Mouse (Mus musculus) spleen, adult 2 months (tissue): ENCODE results near the gene Zfp345. TPM values are rescaled to one million over a fixed set of nuclear protein-coding genes. Genes with fewer than 3 reads are reported as not detected.
"Not testable (repeated sequence)": the region's sequence is repeated elsewhere in the genome, so short reads cannot be mapped to it uniquely, and the experiment has no call there.

ENCODE experiments used
- DNase-seq, 2 experiments: peaks; one replicate each; pipeline versions ENCODE4 v3.0.0 to v3.0.0-alpha.2; 2012 to 2021; ENCODE audit warnings: low spot score in 2 of 2, low read depth in 1 of 2
- H3K27ac ChIP-seq: fragments of 200-500 bp; 2 replicates; pipeline ENCODE4 v1.5.1; 2012; ENCODE audit warnings: low read length, inconsistent platforms; ENCODE audit not compliant: insufficient read depth
- H3K27me3 ChIP-seq: fragments of 200-500 bp; 2 replicates; pipeline ENCODE4 v1.6.1; 2012; ENCODE audit warnings: mild to moderate bottlenecking, moderate library complexity, low read length, inconsistent platforms; ENCODE audit not compliant: control insufficient read depth, insufficient read depth
- H3K36me3 ChIP-seq: fragments of 200-500 bp; 2 replicates; pipeline ENCODE4 v1.6.1; 2012; ENCODE audit warnings: mild to moderate bottlenecking, low read length, inconsistent platforms; ENCODE audit not compliant: control insufficient read depth, insufficient read depth
- H3K4me1 ChIP-seq: fragments of 200-500 bp; 2 replicates; pipeline ENCODE4 v1.6.1; 2011; ENCODE audit warnings: inconsistent platforms; ENCODE audit not compliant: control insufficient read depth, insufficient read depth, insufficient read length
- H3K4me3 ChIP-seq: fragments of 200-500 bp; 2 replicates; pipeline ENCODE4 v1.5.1; 2011; ENCODE audit warnings: mild to moderate bottlenecking, inconsistent platforms; ENCODE audit not compliant: insufficient read depth, insufficient read length; ENCODE audit errors: extremely low read depth
- CTCF ChIP-seq: fragments of 200-500 bp; IDR thresholded peaks from 2 replicates; pipeline ENCODE4 v1.5.1; 2011; ENCODE audit warnings: mild to moderate bottlenecking, inconsistent platforms; ENCODE audit not compliant: insufficient read depth, insufficient read length, insufficient replicate concordance; ENCODE audit errors: extremely low read depth
- POLR2A ChIP-seq: fragments of 200-500 bp; IDR thresholded peaks from 2 replicates; pipeline ENCODE4 v1.6.1; 2011; ENCODE audit warnings: low read depth, low read length, inconsistent platforms
- WGBS: fragments of 180-500 bp; shearing (Covaris S2); methylation state at CpG from one replicate; pipeline ENCODE4 v1.1.7; 2018; 5-methylcytosine and 5-hydroxymethylcytosine counted together
- polyA plus RNA-seq: library from polyadenylated mRNA; depleted of rRNA; stranded (reverse); fragments of >200 nt; gene quantifications from 2 replicates; pipeline ENCODE4 v1.2.3, GENCODE M21; 2012; rRNA removed

Gene Zfp345
- polyA plus RNA-seq = not detected in 2 replicates

GRCm38 (mm10) chr2:150484939-150485778 is at the start of gene Zfp345:
TSS of gene Zfp345 (minus strand) at chr2:150485091.
- H3K27me3 ChIP-seq, H3K36me3 ChIP-seq, H3K4me3 ChIP-seq, H3K27ac ChIP-seq, H3K4me1 ChIP-seq: not testable (repeated sequence)
- WGBS = 74% methylated on average over 8 of the region's 8 CpGs
- peak in 1 of 2 experiments; percentile 13 for DNase-seq

- H3K27ac ChIP-seq = no peak overlapping the region
- H3K27me3 ChIP-seq = 0 out of 2 replicates have a peak, but pooled peaks cover 5% of the 10 kb centered on the region
- H3K4me3 ChIP-seq = no peak overlapping the region
- WGBS = 8% methylated on average over 42 of the region's 42 CpGs
- TF ChIP-seq POLR2A (no peak), CTCF (no peak)
- H3K4me1 ChIP-seq = no peaks in the 10 kb centered on the region
- no peak for DNase-seq
- H3K36me3 ChIP-seq = no peaks in the 10 kb centered on the region
These were observed 40.9 kb upstream of the Zfp345 start for GRCm38 (mm10) chr2:150525703-150526207.

GRCm38 (mm10) chr2:150512837-150513236 is 27.9 kb upstream of the Zfp345 start:
- TF ChIP-seq CTCF (no peak), POLR2A (no peak)
- 79% methylated on average over 3 of the region's 3 CpGs for WGBS
- DNase-seq = no peak

GRCm38 (mm10) chr2:150500124-150500973 is 15.5 kb upstream of the Zfp345 start:
- WGBS = 51% methylated on average over 60 of the region's 60 CpGs
- not testable (repeated sequence) for H3K27ac ChIP-seq, DNase-seq

More at GRCm38 (mm10) chr2:150512837-150513236, 27.9 kb upstream of the Zfp345 start:
- H3K4me1 ChIP-seq = no peaks in the 10 kb centered on the region
- H3K36me3 ChIP-seq = no peaks in the 10 kb centered on the region
- no peak overlapping the region for H3K4me3 ChIP-seq
- H3K27me3 ChIP-seq = no peaks in the 10 kb centered on the region
- H3K27ac ChIP-seq = no peak overlapping the region

GRCm38 (mm10) chr2:150493031-150493430 is 8.1 kb upstream of the Zfp345 start:
- 80% methylated on average over 2 of the region's 2 CpGs for WGBS
- no peak for DNase-seq
- TF ChIP-seq CTCF (no peak), POLR2A (no peak)
- Histone ChIP-seq H3K4me3 (no peak overlapping the region), H3K36me3 (no peaks in the 10 kb centered on the region), H3K4me1 (no peaks in the 10 kb centered on the region), H3K27me3 (no peaks in the 10 kb centered on the region), H3K27ac (no peak overlapping the region)

More at GRCm38 (mm10) chr2:150500124-150500973, 15.5 kb upstream of the Zfp345 start:
- not testable (repeated sequence) for H3K27me3 ChIP-seq, H3K4me3 ChIP-seq, H3K4me1 ChIP-seq, H3K36me3 ChIP-seq

GRCm38 (mm10) chr2:150451180-150451919 is 33.5 kb downstream of the Zfp345 start, which contains the start of gene Zfp442:
TSS of gene Zfp442 (minus strand) at chr2:150451486.
- not testable (repeated sequence) for H3K4me1 ChIP-seq, H3K27ac ChIP-seq, H3K27me3 ChIP-seq, H3K36me3 ChIP-seq
- H3K4me3 ChIP-seq = peak within 1 kb of the TSS; percentile 59
- 3% methylated on average over 18 of the region's 18 CpGs for WGBS
- peak in 1 of 2 experiments; percentile 29 for DNase-seq

- H3K27ac ChIP-seq, H3K4me3 ChIP-seq, H3K36me3 ChIP-seq, H3K27me3 ChIP-seq, H3K4me1 ChIP-seq, DNase-seq: not testable (repeated sequence)
- whole genome bisulfite sequencing = 92% methylated on average over 1 of the region's 1 CpGs
These were observed 45.8 kb downstream of the Zfp345 start for GRCm38 (mm10) chr2:150439084-150439483.

Other genes starting within 250 kb of the Zfp345 start
- 0.18 and 0.19 TPM in 2 replicates for gene Gm21994, start 229.5 kb downstream of the Zfp345 start, polyA plus RNA-seq
- not detected in 2 replicates for gene Gm14124, start 227.6 kb downstream of the Zfp345 start, polyA plus RNA-seq
- gene Gm10130, start 161.4 kb downstream of the Zfp345 start, polyA plus RNA-seq = not detected in 2 replicates
- 0.38 and 0.39 TPM in 2 replicates for gene 3300002I08Rik, start 122.3 kb downstream of the Zfp345 start, polyA plus RNA-seq
- 0.04 and 0.05 TPM in 2 replicates for gene Zfp442, start 33.6 kb downstream of the Zfp345 start, polyA plus RNA-seq
- gene Cst7, start 85.3 kb upstream of the Zfp345 start, polyA plus RNA-seq = 10.8 and 11.8 TPM in 2 replicates
- 20.5 and 30.4 TPM in 2 replicates for gene Apmap, start 123.5 kb upstream of the Zfp345 start, polyA plus RNA-seq
- 76.7 and 121 TPM in 2 replicates for gene Acss1, start 183.4 kb upstream of the Zfp345 start, polyA plus RNA-seq
- not detected in 2 replicates for gene Vsx1, start 204.3 kb upstream of the Zfp345 start, polyA plus RNA-seq